Comparison of ENCODE assay signal across 19 mouse cellular contexts in the genomic region with DNA sequence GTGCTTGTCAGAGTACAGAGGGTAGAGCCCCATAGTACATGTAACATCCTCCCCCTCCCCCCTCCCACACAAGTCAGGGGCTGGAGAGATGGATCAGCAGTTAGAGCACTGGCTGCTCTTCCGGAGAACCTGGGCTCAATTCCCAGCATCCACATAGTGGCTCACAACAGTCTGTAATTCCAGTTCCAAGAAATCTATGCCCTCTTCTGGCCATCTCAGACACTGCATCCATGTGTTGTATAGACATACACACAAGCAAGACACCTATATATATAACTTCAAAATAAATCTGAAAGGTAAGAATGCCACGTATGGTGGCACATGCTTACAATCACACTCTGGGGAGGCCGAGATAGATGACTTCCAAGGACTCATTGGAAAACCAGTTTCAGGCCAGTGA.
"Had no signal": no experiment of that assay in that cellular context is flagged by ENCODE, and none has a peak within 500 bp of the region (broad histone marks: within the 10 kb centered on the region; RNA-seq: fewer than 3 reads in every experiment).

No protein-coding gene starts in this region.

- H3K27me3 ChIP-seq: limb, embryonic 12.5 days; limb, embryonic 15.5 days had no signal

- H3K9me3 ChIP-seq: limb, embryonic 15.5 days had no signal

- DNase-seq: kidney, adult 2 months; kidney, postnatal 10 days; kidney, postnatal 4 days; layer of hippocampus, postnatal 36 days; left cerebral cortex, postnatal 4 days; liver, postnatal 0 days; lung, embryonic 14.5 days; midbrain, embryonic 14.5 days; thymus, adult 18-20 months; thymus, postnatal 36 days had no signal

- H3K4me2 ChIP-seq: limb, embryonic 12.5 days; limb, embryonic 15.5 days; liver, embryonic 11.5 days; lung, embryonic 14.5 days; midbrain, embryonic 11.5 days had no signal

- H3K4me3 ChIP-seq: left cerebral cortex, adult 2 months; limb, embryonic 12.5 days; limb, embryonic 15.5 days had no signal

- H3K27ac ChIP-seq: left cerebral cortex, adult 2 months; limb, embryonic 12.5 days; limb, embryonic 15.5 days; liver, embryonic 14.5 days; macrophage had no signal

- H3K4me1 ChIP-seq: limb, embryonic 15.5 days had no signal

- H3K9ac ChIP-seq: limb, embryonic 12.5 days; limb, embryonic 15.5 days; liver, embryonic 14.5 days; liver, postnatal 0 days; lung, embryonic 14.5 days had no signal

- ATAC-seq: intestine, postnatal 0 days; liver, postnatal 0 days; lung, postnatal 0 days had no signal

- H3K36me3 ChIP-seq: limb, embryonic 12.5 days; limb, embryonic 15.5 days had no signal
